Mouse (Mus musculus) olfactory bulb, adult 2 months (tissue): ENCODE measurements at regions not wholly inside any gene's neighbourhood (a gene's known extent, or its start where the extent isn't known, plus 50 kb on each side); places are given as distances from the start of the nearest gene placed in this dataset.
"Not testable (repeated sequence)": the region's sequence is repeated elsewhere in the genome, so short reads cannot be mapped to it uniquely, and the experiment has no call there.

Experiments used
- CTCF ChIP-seq: fragments of 200-500 bp; IDR thresholded peaks from 2 replicates; pipeline ENCODE4 v1.5.1; 2012; ENCODE audit warnings: low read depth, mild to moderate bottlenecking, low read length, moderate library complexity; ENCODE audit not compliant: insufficient read depth
- POLR2A ChIP-seq: fragments of 200-500 bp; IDR thresholded peaks from 2 replicates; pipeline ENCODE4 v1.6.1; 2012; ENCODE audit warnings: mild to moderate bottlenecking, low read depth, low read length, moderate library complexity; ENCODE audit not compliant: insufficient read depth

DNA sequence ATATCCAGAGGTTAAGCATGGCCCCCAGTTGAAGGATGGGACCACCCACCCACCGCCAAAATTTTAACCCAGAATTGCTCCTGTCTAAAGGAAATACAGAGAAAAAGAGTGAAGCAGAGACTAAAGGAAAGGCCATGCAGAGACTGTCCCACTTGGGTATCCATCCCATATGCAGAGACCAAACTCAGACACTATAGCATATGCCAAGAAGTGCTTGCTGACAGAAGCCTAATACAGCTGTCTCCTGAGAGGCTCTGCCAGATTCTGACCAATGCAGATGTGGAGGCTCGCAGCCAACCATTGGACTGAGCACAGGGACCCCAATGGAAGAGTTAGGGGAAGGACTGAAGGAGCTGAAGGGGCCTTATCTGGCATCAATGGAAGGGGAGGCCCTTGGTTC is 206.2 kb upstream of the Fbxl7 start:
- not testable (repeated sequence) for TF ChIP-seq CTCF, POLR2A
